Mouse (Mus musculus) heart, adult 2 months (tissue): ENCODE data around the gene Gmnn.

Experiments
- CTCF ChIP-seq: fragments of 200-600 bp; IDR thresholded peaks from 2 replicates; pipeline ENCODE4 v1.8.1; 2022; ENCODE audit warnings: antibody characterized with exemption, mild to moderate bottlenecking, moderate library complexity
- EP300 ChIP-seq: fragments of 200-500 bp; IDR thresholded peaks from 2 replicates; pipeline ENCODE4 v1.6.1; 2011; ENCODE audit warnings: low read depth, low read length, control low read depth; ENCODE audit not compliant: insufficient read depth
- POLR2A ChIP-seq: fragments of 200-500 bp; IDR thresholded peaks from 2 replicates; pipeline ENCODE4 v1.6.1; 2011; ENCODE audit warnings: mild to moderate bottlenecking, low read depth, low read length, control low read depth; ENCODE audit not compliant: insufficient read depth

- TF ChIP-seq POLR2A (no peak), CTCF (no peak), EP300 (no peak)
Measured at GRCm38 (mm10) chr13:24717677-24718076, 44.0 kb downstream of the Gmnn start.
